Mouse (Mus musculus): ENCODE measurements around the gene Vmn2r53. TPM values are rescaled to one million over a fixed set of nuclear protein-coding genes. Genes with fewer than 3 reads are reported as not detected.
"Not testable (repeated sequence)": the region's sequence is repeated elsewhere in the genome, so short reads cannot be mapped to it uniquely, and the experiment has no call there.

The Vmn2r53 gene
- total RNA-seq (2014; rRNA removed) (not detected in 2 replicates), polyA plus RNA-seq (2012; rRNA removed) (not detected in 2 replicates)

- no peak for TF ChIP-seq CTCF (IDR thresholded peaks at IDR 0.05; ENCODE audit: low read depth, low read length)
- no peak for TF ChIP-seq POLR2A (IDR thresholded peaks at IDR 0.05; ENCODE audit: extremely low read depth, insufficient read depth, low read length)
- Histone ChIP-seq H3K9ac (ENCODE audit: low read depth, low read length) (no peak within 1 kb of the TSS), H3K36me3 (ENCODE audit: control insufficient read depth, insufficient read depth, low read length) (no peaks in the 10 kb centered on the region), H3K27ac (replicated peaks; ENCODE audit: insufficient read depth, low read depth, low read length) (no peak within 1 kb of the TSS), H3K27me3 (ENCODE audit: control insufficient read depth, insufficient read depth, low read length) (no peaks in the 10 kb centered on the region), H3K4me3 (ENCODE audit: insufficient read depth, low read depth, low read length) (no peak within 1 kb of the TSS), H3K79me2 (ENCODE audit: control insufficient read depth, insufficient read depth, low read length) (no peaks in the 10 kb centered on the region), H3K4me1 (ENCODE audit: control insufficient read depth, insufficient read depth, low read length) (no peaks in the 10 kb centered on the region)
- DNase-seq (ENCODE audit: extremely low read depth, low read depth, low spot score) = no peak
These were observed at the start of gene Vmn2r53 for GRCm38 (mm10) chr7:12608688-12609087. Gene Vmn2r53, minus strand, starts transcription at chr7:12608788.

- H3K27ac ChIP-seq (replicated peaks; ENCODE audit: insufficient read depth, low read depth, low read length); H3K27me3 ChIP-seq (ENCODE audit: control insufficient read depth, insufficient read depth, low read length); H3K4me1 ChIP-seq (ENCODE audit: control insufficient read depth, insufficient read depth, low read length); H3K79me2 ChIP-seq (ENCODE audit: control insufficient read depth, insufficient read depth, low read length); H3K9ac ChIP-seq (ENCODE audit: low read depth, low read length); H3K4me3 ChIP-seq (ENCODE audit: insufficient read depth, low read depth, low read length); H3K36me3 ChIP-seq (ENCODE audit: control insufficient read depth, insufficient read depth, low read length); DNase-seq (ENCODE audit: extremely low read depth, low read depth, low spot score): not testable (repeated sequence)
- 69% methylated on average over 3 of the region's 4 CpGs for WGBS
These were observed 31.6 kb upstream of the Vmn2r53 start, which contains the start of gene Vmn2r54 for GRCm38 (mm10) chr7:12640219-12640618. Gene Vmn2r54, minus strand, starts transcription at chr7:12640319.

Other genes starting within 250 kb of the Vmn2r53 start
- not detected in 2 replicates for gene Vmn1r84, start 239.5 kb downstream of the Vmn2r53 start, total RNA-seq (2014; rRNA removed)
- gene Vmn1r84, start 239.5 kb downstream of the Vmn2r53 start, polyA plus RNA-seq (2012; rRNA removed) = not detected in 2 replicates
- gene Zfp551, start 186.0 kb downstream of the Vmn2r53 start, total RNA-seq (2014; rRNA removed) = 1.8 and 2.0 TPM in 2 replicates
- gene Zfp551, start 186.0 kb downstream of the Vmn2r53 start, polyA plus RNA-seq (2012; rRNA removed) = 0.37 and 0.39 TPM in 2 replicates
- 4.4 and 5.7 TPM in 2 replicates for gene Zfp606, start 130.5 kb downstream of the Vmn2r53 start, total RNA-seq (2014; rRNA removed)
- gene Zfp606, start 130.5 kb downstream of the Vmn2r53 start, polyA plus RNA-seq (2012; rRNA removed) = 1.3 and 1.6 TPM in 2 replicates
- gene 2900092C05Rik, start 96.3 kb downstream of the Vmn2r53 start, total RNA-seq (2014; rRNA removed) = not detected in 2 replicates
- not detected in 2 replicates for gene 2900092C05Rik, start 96.3 kb downstream of the Vmn2r53 start, polyA plus RNA-seq (2012; rRNA removed)
- not detected in 2 replicates for gene Vmn2r54, start 31.5 kb upstream of the Vmn2r53 start, total RNA-seq (2014; rRNA removed)
- not detected in 2 replicates for gene Vmn2r54, start 31.5 kb upstream of the Vmn2r53 start, polyA plus RNA-seq (2012; rRNA removed)
- gene Vmn2r55, start 76.2 kb upstream of the Vmn2r53 start, total RNA-seq (2014; rRNA removed) = not detected in 2 replicates
- not detected in 2 replicates for gene Vmn2r55, start 76.2 kb upstream of the Vmn2r53 start, polyA plus RNA-seq (2012; rRNA removed)
- gene Vmn2r56, start 126.2 kb upstream of the Vmn2r53 start, total RNA-seq (2014; rRNA removed) = not detected in 2 replicates
- not detected in 2 replicates for gene Vmn2r56, start 126.2 kb upstream of the Vmn2r53 start, polyA plus RNA-seq (2012; rRNA removed)
- gene Zscan18, start 194.8 kb upstream of the Vmn2r53 start, total RNA-seq (2014; rRNA removed) = 0.27 TPM in 1 of 2 replicates, not detected in the other
- 0.05 TPM in 1 of 2 replicates, not detected in the other for gene Zscan18, start 194.8 kb upstream of the Vmn2r53 start, polyA plus RNA-seq (2012; rRNA removed)
- gene Zfp329, start 210.1 kb upstream of the Vmn2r53 start, total RNA-seq (2014; rRNA removed) = 1.8 and 2.0 TPM in 2 replicates
- gene Zfp329, start 210.1 kb upstream of the Vmn2r53 start, polyA plus RNA-seq (2012; rRNA removed) = 0.29 and 0.50 TPM in 2 replicates
- 22.2 and 25.0 TPM in 2 replicates for gene Zfp110, start 226.0 kb upstream of the Vmn2r53 start, total RNA-seq (2014; rRNA removed)
- 6.1 and 9.7 TPM in 2 replicates for gene Zfp110, start 226.0 kb upstream of the Vmn2r53 start, polyA plus RNA-seq (2012; rRNA removed)